Mouse (Mus musculus): ENCODE measurements around the gene Kcnip1. TPM values are rescaled to one million over a fixed set of nuclear protein-coding genes. Genes with fewer than 3 reads are reported as not detected.

Kcnip1 gene
- total RNA-seq, 4 experiments from 2014 or later, result 2.9 to 8.4 (median 5.9) TPM

DNA sequence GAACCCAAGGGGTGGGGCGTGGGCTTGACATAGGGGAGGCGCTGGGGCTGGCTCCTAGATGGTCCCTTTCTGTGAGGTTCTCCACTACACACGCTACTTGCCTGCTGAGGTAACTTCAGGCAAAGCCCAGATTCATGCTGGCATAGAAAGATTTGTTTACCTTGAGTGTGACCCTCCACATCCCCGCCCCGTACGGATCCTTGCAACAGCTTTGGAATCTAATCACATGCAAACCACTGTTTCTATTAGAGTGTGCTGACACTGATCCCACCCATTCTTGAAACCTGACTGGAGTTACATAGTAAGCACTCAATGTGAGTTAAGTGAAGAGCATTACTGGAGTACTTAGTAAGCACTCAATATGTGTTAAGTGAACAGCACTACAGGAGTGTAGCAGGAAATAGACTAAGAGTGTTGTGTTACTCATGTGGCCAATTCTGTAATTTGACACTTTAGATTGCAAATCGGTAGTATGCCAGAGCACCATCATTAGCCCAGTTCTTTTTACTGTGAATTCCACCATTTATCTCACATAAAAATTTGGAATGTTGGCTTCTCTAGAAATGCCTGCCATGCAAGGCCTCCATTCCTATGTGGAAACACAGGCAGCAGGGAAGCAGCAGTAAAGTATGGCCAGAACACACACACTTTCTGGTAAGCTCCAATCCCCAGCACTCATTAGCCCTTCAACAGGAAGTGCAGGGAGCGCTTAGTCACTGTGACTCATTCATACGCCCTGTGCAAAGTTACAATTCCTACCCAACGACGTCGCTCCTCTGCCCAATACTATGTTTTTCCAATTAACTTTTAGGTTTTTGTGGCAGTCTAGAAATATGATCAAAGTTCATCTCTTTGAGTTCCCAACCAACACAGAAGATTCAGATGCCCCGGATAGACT, 332.7 kb downstream of the Kcnip1 start:
- no peak for DNase-seq

DNA sequence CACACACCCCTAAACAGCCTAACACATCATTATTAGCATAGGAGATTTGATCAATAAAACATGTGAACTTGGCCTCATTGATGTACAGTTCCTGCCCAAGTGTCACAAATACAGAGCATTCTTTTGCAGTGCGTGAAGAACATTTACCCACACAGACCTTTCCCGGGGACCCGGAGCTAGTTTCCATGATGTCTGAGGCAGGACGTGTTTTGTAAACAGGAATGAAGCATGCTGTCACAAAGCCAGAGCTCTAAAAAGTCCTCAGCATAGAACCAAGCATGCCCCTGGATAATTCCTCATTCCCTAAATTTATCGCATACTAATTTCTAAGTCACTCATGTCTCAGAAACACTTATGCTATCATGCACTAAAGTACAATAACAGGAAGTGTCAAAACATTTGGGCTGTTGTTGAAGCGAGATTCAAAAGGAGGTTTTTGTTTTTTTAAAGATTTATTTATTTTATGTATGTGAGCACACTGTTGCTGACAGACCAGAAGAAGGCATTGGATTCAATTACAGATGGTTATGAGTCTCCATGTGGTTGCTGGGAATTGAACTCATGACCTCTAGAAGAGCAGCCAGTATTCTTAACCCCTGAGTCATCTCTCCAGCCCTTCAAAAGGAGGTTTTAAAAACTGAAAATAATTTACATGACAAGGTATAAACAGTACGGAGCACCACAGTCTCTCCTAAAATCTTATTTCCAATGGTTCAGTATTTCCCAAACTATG, 336.9 kb downstream of the Kcnip1 start:
- DNase-seq, result no peak

DNA sequence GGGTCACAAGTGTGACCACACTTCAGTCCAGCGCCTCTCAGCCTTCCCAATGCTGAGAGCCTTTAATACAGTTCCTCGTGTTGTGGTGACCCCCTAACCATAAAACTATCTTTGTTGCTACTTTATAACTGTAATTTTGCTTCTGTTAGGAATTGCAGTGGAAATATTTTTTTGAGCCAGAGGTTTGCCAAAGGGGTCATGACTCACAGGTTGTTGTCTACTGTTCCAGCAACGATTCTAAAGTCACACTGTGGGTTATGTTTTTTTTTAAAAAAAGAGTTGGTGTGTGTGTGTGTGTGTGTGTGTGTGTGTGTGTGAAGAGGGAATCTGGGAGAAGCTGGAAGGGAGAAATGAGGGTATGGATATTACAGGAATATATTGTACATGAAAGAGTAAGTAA, 337.7 kb downstream of the Kcnip1 start:
- DNase-seq, result no peak

DNA sequence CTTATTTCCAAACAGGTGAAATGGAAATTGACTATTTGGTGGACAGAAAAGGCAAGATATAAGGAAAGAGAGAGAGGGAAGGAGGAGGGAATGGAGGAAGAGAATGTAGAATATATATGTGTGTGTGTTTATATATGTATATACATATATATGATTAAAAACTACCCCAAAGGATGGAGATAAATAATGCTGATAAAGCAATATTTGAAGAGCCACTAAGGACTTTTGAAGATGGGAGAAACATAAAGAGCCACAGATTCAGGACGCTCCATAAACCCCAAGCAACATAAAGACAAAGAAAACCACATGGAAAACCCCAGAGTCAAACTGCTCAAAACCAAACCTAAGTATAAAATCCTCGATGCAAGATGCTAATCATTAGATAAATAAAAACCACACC, 338.5 kb downstream of the Kcnip1 start:
- no peak for DNase-seq

DNA sequence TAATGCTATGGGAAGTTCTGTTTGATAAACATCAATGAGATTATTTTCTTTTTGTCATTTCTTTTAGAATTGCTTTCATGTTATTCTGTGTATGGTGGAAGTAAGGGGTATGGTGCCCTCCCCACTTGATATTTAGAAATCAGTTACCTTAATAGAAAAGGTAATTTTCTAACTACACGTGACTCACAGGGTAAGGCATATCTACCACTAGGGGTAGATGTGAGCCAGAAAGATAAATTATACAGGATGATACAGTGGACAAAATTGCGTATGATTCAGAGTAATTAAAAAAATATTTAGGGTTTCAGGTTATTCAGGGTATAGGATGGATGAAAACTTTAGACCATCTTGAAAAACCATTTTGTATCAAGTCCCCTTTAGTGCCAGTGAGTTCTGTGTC, 343.6 kb downstream of the Kcnip1 start:
- no peak for DNase-seq

DNA sequence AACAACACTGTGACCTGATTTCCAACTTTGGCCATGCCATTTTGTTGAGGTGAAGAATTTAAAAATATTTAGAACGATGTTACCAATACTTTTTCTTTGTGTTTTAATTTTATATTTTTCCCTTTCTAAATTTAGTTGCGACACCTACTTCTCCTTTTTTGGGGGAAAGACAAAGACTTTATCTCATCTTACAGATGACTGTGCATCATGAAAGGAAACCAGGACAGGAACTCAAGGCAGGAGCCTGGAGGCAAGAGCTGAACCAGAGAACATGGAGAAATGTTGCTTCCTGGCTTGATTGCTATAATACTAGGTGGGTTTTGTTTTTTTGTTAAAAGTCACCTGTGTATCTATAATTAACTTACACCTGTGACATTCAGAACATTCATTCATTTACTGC, 355.8 kb downstream of the Kcnip1 start:
- DNase-seq, result no peak

DNA sequence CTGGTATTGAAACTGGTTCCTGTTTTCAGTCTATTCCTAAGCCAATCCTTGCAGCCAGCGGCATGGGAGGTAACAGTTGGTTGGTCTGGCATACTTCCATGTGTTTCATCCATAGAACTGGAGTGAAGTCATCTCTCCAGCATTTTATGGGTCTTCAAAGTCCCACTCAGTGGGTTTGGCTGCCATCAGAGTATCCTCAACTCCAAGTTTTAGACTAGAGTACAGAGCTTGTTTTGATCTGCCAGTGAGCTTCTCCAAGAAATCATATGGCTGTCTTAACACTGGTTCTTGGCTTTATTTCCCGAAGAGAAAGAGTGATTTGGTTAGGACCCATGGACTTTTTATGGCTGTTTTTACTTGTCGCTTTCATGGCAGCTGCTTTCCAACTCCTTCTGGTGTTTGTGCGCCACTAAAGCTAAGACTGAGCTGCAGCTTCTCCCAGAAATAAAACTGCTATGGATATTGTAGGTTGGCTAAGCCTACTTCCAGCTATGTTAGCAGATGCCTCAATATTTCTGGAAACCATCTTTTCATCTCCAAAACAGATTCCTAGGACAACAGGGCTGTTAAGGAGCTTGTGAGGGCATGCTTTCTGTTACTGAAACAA, 365.7 kb downstream of the Kcnip1 start:
- DNase-seq, result no peak

DNA sequence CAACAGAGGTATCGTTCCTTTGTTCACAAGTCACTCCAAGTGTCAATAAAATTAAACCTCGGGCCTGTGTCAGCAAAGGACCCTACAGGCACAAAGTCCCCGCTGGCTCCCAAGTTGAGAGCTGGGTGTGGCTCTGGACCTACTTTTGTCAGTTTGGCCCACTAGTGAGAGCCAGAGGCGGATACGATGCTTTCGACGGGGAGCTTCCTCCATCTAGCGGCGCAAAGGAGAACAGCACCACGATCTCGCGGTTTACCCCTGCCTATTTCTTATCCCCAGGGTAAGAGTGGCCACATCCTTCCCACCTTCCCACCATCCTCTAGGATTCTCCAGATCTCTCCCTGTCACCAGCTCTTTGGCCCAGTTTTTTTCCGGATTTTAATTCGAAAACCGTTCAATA, 378.7 kb downstream of the Kcnip1 start:
- DNase-seq, result peak; percentile 16

DNA sequence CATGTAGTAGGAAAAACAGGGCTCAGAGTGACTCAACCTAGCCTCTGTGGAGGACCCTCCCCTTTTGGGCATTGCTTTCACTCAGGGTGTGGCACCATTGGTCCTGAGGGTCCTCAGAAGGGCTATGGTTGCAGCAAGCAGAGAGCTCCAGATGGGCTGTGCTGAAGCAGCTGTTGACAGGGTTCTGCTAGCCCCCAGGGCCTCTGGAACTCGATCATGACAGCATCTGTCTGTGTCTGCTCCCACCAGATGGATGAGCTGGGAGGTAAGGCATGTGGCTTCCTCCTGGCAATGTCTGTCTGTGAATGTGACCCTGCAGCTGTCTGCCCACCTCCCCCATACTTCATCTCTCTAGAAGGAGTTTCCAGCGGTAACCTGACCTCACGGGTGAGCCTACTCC, 385.2 kb downstream of the Kcnip1 start:
- DNase-seq, result no peak

DNA sequence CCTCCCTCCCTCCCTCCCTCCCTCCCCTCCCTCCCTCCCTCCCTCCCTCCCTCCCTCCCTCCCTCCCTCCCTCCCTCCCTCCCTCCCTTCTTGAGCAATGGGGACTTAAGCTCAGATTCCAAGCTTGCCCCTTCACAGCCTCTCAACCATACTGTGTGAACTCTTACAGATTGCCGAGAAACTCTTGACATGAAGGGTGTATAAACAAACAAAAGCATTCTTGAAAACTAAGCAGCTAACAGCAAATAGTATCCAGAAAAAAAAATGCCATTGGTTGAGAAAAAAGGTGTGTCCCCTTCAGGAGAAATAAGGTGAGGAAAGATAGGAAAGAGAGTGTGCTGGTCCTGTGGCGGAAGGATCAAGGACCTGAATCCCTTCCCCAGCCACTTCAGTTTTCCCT, 389.8 kb downstream of the Kcnip1 start:
- DNase-seq, result no peak

DNA sequence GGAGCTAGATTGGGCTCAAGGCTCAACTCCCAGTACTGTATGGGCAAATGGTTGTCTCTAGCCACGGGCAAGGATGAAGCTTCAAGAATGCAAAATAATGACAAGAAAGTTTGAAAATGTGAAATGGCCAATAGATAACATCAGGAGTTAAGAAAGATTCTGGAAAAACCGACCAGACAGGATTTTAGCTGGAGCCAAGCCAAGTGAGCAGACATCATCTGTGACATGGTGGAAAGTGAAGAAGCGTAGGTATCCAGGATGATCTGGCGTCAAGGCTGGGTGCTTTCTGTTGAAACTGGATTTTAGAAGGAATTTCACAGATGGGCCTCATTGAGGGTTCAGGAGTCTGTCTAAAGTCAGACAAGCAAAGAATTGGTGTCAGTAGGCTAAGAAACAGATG, 394.0 kb downstream of the Kcnip1 start, which contains the start of gene D130052B06Rik:
TSS of gene D130052B06Rik (plus strand) at position 317 of the 400 bp plus-strand sequence.
- DNase-seq, result no peak

DNA sequence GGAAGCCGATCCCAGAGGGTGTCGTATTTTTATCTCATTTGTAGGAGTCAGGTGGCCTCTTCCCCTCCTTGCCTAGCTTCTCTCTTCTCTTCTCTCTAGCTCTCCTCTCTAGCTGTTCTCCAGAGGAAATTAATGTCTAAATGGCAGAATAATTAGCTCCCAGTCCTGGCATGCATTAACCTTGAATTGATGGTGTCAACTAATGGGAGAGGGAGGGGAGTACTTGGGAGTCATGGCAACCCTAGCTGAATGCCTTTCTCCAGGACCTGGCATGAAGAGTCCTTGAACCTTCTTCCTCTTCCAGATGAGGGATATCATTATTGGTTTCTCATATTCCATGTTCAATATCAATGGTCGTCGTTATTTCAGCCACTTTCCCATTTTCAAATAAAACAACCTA, 396.3 kb downstream of the Kcnip1 start:
- no peak for DNase-seq

DNA sequence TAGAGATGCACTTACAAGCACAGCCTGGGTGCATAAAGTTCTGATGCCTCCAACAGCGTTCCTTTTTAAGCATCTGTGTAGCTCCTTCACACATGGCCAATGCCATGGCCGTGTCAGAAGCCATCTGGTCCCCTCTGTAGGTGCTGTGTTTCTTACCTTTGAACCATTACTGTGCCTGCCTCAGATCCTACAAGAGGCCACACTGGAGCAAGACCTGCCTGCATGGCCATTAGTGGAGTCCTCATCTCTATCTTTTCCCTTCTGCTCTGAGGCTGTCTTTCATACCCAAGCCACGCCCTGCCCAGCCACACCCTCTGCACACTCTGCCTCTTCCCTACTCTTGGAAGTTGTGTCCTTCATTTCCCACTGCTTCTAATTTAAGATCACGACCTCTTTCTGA, 400.1 kb downstream of the Kcnip1 start:
- DNase-seq, result no peak

DNA sequence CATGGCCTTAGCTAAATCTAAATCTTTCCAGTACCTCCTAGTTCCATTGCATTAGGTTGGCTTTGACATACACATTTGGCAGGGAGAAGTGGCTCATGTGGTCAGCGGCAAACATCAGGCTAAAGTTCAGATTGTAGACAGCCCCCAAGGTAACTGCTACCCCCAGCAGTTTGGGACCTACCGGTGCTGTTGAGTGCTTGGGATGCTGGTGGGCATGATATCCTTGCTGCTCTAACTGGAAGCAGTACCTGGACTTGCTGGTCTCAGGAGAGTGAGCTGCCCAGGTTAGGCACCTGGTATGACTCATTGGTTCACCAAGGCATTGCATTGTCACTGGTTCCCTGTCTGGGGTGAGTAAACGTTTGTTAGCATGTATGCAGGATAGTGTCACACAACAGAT, 402.2 kb downstream of the Kcnip1 start:
- no peak for DNase-seq

DNA sequence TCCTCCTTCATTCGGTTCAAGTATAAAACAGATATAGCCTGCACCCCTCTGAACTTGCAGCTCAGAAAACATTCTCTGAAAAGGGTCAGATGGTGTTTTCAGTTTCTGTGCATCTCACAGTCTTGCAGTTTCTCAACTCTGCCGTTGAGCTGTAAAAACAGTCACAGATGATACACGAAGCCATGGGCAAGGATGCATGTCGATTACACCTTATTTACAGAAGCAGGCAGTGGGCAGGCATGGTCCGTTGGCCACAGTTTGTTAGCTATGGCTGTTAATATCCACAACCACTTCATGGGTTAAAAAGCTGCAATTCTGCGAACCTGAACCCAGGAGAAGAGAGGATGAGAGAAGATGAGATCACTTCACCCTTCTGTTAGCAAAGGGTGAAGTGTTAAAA, 406.3 kb downstream of the Kcnip1 start:
- DNase-seq, result no peak

DNA sequence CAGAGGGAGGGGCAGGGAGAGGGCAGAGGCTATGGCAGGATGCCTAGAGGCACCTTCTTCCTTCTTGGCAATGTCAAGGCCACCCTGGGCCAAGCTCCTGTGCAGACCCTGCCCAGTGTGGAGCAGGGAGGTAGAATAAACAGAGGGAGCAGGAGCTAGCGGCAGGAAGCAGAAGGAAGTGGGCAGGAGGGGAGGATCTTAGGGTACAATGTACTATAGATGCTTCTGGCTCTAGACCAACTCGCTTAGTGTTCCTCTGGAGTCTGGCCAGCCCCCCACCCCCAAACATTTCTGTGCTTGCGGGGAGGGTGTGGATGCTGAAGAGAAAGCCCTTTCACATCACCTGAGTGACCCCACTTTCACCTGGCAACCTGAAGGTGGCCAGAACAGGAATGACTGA, 413.3 kb downstream of the Kcnip1 start:
- no peak for DNase-seq

Other genes starting within 250 kb of the Kcnip1 start
- under 1 TPM; 0.07 to 0.30 (median 0.13) TPM for gene Kcnmb1, start 30.1 kb downstream of the Kcnip1 start, total RNA-seq (2022)
- 1 to 10 TPM; 3.0 to 5.9 (median 4.1) TPM for gene Lcp2, start 53.8 kb upstream of the Kcnip1 start, total RNA-seq (2022)
- not detected for gene 4930469K13Rik, start 105.4 kb upstream of the Kcnip1 start, total RNA-seq (2022)
- gene Foxi1, start 214.9 kb upstream of the Kcnip1 start, total RNA-seq (2022), result not detected

All from adrenal gland, adult 8-10 months (tissue).